Mouse (Mus musculus) thymus, postnatal 10 days (tissue): Measurements from ENCODE around the gene Aldh3a2.
"Not testable (repeated sequence)": the region's sequence is repeated elsewhere in the genome, so short reads cannot be mapped to it uniquely, and the experiment has no call there.

Experiments
- DNase-seq, 2 experiments: peaks; one replicate each; pipeline ENCODE4 v3.0.0; 2021; ENCODE audit warnings: low spot score in 2 of 2

Gene Aldh3a2

DNA sequence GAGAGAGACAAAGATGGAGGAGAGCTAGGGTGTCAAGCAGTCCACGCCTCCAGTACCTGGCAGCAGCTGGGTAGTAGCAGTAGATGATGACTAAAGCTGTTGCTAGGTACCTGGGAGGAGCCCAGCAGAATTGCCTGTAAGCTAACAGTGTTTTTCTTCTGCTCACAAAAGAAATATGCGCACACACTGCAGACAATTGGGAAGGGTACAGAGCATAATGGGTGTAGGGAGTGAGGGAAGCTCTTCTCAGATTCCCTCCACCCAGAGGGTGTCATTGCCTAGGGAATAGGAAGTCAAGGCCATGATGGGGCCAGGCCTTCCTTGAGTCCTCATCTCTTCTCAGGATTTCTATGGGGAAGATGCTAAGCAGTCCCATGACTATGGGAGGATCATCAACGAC lies 51.3 kb downstream of the Aldh3a2 start:
- no peak for DNase-seq

DNA sequence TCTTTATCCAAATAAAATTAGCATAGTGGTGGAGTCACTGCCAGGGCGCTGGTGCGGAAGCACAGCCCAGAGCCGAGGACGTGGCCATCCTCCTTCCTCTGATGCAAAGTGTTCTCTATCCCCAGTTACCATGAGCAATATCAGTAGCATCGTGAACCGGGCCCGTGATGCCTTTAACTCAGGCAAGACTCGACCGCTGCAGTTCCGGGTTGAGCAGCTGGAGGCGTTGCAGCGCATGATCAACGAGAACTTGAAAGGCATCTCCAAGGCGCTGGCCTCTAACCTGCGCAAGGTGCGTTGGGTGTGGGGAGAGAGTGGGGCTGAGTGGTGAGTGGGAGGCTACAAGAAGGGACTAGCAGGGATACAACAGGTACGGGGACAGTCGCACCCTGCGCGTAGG lies 55.2 kb downstream of the Aldh3a2 start:
- DNase-seq, result peak; percentile 11

DNA sequence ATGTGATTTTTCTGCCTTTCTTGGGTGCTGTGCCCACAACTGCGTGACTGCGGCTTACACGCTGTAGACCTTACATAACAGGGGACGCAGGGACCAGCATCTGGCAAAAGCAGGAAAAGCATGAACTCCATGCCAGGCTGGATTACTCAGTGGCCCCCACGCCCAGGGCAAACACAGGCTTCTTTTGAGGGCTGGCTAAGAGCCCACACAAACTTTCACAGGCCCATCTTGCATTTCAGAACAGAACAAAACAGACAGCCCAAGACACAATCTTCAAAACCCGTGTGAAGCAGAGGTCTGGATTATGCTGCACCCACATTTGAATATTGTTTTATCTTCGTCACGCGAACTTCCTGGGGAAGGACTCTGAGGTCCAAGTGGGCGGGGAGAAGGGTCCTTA lies 58.9 kb downstream of the Aldh3a2 start:
- DNase-seq, result no peak

DNA sequence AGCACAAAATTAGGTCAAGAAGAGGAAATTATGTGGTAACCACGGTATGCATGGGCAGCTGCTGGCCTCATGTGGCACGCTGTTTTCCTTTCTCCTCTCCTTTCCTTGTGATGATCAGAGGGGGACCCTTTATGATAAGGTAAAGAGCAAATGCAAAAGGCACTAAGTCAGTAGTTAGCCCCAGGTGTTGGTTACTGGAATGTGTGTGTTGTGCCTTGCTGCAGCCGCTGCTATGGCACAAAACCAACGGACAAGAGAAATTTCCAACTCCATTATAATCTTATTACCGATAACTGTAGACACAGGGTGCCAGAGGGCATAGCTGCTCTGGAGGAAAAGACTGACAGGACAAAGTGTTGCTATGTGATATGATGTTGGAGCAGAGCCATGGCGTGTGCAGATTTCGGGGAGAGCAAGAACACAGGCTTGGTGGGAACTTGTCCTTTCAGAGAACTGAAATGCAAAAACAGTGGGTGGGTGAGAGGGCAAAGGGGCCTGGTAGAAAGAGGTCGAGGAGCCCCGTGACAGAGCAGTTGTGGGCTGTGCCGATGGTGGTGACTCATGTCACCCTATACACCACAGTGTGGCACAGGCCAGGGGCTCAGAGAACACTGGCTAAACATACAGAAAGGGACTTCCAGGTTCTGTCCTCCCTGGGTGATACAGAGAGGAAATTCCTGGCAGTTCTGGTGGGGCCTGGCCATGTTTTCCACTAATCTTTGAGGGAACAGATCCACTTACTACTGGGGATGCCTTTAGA lies 59.6 kb downstream of the Aldh3a2 start, which contains the start of gene Aldh3a1:
Gene Aldh3a1, plus strand, starts transcription at position 51 of the 760 bp plus-strand sequence.
- DNase-seq, result no peak

DNA sequence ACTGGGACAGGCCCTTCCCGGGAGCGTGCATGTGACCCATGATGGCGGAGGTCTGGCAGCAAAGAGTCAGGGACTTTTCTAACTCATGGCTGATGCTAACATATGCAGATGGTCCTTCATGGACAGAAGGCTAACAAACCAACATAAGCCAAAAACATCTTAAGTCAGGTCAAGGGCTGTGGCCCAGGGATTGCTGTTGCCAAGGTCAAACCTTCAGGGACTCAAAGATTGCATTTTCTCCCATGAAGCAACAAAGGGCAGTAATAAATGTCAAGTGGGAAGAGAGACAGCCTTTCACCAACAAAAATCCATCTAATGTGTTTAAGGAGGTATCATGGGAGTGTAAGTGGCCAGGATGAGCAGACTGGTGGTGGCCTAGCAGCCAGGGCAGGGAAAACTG lies 61.1 kb downstream of the Aldh3a2 start:
- no peak for DNase-seq

DNA sequence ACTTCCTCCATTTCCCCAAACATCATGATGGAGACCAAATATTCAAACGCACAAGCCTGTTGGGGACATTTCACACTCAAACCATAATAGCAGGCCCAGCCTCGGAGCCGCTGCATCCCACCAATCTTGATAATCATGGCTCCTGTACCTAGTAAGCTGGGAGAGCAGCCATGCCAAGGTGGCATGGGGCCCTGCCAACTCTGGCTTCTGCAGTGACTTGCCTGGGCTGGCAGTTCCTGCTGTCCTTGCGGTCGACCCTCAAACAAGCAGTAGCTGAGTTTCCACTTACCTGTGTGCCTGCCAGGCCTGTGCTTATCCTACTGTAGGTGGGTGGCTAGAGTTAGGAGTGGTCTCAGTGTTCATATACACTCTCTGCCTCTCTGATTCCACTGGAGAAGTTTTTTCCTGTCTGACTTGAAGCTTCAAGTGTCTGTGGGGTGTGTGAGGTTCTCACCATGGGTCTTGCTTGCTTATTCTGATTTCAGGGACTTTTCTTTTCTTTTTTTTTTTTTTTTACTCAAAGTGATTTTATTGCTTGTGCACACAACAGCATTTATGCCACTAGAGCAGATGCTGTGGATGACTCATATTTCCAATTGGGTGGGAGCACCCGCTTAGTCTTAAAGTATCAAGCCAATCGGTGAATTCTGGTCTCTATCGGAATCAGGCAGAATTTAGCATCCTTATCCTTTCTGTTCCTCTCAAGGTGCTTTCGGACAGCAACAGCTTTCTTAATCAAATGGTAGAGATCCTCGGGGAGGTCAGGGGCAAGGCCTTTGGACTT lies 61.9 kb downstream of the Aldh3a2 start:
- no peak for DNase-seq

DNA sequence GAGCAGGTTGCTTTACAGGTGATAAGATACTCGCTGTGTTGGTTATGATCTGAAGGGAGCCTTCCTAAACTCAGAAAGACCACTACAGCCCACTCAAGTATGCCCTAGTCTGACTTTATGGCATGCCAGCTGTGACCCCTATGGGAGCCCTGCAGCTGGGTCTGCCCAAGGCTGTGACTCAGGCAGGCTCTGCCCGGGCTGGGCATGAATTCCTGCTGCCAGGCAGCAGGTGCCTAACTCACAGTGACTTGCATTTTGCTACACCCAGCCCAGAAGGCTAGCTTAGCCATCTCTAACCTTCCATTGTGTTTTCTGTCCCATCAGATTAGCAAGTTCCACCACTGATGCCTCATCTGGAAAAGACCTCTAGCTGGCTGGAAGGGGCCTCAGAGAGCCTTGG lies 64.5 kb downstream of the Aldh3a2 start:
- no peak for DNase-seq

DNA sequence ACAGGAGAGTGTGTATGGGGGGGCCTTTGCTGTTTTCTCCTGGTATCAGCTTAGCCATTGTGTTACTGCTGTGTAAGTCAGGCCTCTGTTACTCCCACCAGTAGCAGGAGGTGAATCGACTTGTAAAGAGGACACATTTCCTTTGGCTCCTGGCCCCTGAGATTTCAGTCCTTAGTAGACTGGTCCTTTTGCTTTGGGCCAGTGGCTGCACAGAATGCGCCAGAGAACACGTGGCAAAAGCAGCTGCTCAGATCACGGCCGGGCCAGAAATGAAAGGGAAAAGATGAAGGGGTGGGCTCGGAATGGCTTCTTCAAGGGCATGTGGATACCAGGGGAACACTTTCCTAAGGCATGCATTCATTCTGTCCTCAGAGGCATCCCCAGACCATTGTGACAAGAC lies 65.1 kb downstream of the Aldh3a2 start:
- no peak for DNase-seq

DNA sequence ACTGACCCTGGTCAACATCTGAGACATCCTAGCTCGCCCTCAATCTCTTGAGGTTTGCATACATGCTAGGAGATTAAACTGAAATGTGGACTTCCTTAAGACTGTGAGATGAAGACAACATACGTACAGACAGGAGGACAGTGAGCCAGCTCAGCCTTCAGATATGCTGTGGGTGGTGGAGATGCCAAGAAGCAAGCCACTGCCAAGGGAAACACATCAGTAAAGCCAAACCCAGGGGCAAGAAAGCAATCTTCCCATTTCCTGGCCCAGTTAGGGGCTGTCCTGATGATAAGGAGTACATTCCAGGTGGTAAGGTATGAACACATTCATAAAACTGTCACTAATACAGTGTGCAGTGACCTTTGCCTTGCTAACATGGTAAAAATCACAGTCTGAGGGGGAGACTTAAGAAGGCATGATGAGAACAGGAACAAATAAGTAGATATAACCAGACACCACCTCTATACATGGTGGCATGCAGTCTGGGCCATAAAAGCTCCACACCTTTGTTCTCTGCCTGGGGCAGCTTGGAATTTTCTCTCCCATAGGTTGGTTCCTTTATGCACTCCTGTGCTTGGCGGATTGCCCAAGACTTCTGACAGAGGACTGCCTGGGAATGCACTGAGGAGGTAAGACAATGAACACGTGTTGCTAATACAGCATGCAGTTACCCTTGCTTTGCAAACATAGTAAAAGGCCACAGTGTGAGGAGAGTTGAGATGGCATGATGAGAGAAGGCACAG lies 67.5 kb downstream of the Aldh3a2 start:
- DNase-seq, result no peak

DNA sequence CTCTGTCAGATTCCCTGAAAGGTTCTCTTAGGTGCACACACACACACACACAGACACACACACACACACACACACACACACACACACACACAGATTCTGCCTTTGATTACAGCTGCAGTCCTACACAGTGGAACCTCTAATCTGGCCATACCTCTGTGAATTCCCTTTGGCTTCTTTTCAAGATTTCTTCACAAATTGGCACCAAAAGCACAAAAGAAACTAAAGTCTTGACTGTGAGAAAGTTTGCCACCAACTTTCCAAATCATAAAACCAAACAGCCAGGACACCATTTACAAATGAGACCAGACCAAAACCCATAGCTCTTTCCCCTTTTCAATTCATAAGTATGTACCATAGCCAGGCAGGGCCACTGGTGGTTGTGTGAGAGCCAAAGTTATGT lies 69.3 kb downstream of the Aldh3a2 start:
- no peak for DNase-seq

DNA sequence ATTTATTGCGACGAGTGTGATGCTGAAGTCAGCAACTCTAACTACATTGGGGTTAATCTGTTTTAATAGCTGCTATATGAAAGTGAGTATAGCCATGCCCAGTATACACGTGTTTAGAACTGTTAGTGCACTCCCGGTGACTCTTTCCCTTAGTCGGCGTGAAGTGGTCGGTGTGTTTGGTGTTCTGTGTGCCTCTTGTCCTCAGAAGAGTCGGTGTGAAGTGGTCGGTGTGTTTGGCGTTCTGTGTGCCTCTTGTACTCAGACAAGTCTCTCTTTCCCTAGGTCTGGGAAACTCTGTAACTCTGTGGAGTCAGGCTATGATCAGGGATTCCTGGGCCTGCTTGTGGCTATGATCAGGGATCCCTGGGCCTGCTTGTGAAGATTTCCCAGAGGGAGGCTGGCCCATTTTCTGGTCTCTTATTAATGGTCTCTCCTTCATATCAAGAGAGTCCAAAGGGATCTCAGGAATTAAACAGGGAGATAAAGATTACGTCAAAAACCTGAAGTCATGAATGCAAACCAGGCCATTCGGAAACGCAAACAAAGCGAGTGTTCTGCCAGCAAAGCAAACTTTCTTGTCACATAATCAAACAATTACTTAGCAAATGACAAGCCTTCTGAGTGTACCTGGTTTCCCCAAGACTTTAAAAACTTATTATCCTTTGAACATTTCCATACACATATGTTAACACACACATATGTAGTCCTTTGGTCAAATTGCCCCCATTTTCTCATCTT lies 70.5 kb downstream of the Aldh3a2 start:
- no peak for DNase-seq

DNA sequence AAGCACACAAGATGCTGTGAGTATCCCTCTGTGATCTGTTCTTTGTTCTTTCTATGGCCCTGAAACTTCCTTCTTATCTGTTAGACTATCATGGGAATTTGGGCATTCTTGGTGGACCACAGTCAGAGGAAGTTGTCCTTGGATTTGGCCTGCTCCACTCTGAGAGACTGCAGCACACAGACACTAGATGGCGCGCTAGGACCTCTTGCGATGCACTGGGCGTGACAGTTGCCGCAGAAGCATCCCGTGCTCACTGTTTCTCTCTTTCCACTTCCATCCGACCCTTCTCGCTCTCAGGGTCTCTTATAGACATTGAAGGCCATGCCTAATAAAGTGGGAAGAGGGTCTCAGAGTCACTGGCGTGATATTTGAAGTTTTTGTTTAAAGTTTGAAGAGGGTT lies 73.9 kb downstream of the Aldh3a2 start:
- peak; percentile 33 to 82 for DNase-seq

DNA sequence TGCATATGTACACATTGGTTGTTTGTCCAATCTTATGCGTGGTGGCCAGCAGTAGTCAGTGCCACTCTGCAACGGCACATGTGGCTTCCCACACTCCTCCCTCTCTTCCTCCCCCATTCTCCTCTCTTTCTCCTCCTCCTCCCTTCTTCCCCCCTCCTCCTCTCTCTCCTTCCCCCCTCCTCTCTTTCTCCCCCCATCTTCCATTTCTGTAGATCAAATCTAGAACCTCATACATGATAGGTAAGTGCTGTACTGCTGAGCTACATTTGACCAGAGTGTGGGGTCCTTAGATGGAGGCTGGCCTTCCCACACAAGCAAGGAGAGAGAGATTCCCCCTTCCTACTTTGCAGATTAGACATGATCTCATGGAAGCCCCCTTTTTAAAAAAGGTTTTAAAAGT lies 74.5 kb downstream of the Aldh3a2 start:
- DNase-seq, result no peak

DNA sequence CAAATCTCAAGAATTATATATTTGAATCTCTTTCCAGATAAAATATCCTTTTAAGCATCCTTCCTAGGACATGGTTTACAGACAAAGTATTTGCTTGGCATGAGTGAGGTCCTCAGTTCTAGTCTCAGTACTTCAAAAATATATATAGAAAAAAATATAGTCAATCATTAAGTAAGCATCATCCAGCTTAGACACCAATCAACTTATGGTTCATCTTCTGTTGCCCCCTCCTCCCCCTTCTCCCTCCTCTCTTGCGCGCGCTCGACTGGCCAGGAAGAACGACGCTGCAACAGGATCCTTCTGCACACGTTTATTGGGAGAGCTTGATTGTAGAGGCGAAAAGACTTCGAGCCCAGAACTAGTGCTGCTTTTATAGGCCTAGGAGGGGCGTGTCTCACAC lies 75.1 kb downstream of the Aldh3a2 start:
- not testable (repeated sequence) for DNase-seq

DNA sequence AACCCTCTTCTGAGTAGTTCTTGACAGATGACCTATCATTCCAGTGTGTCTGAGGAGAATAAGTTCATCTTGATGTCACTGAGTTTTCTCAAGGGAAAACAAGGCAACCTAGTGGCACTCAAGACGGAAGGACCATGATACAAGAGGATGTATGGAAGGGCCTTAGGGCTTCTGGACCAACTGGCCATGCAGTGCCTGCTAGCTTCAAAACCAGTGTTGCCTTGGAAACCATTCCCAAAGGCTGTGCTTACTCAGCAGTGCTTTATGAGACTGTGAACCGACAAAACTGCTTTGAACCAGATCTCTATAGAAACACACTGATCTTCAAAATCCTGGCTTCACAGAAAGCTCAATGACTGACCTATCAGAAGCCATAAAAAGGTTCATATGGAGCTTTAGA lies 76.5 kb downstream of the Aldh3a2 start:
- DNase-seq, result no peak

DNA sequence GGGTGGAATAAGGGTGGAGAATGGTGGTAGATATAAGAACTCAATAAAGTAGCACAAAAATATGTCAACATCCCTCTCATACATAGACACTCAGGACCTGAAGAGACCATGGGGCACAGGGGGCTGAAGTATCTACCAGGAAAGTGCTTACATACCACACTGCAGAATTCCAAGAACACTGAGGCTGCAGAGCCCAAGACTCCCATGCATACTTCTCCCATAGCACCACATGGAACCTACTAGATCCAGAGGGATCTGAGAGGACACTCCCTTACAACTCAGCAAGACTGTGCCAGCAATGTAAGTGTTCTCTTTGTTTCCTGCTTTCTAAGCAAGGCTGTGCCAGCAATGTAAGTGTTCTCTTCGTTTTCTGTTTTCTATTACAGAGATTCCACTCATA lies 83.4 kb downstream of the Aldh3a2 start:
- DNase-seq, result no peak

DNA sequence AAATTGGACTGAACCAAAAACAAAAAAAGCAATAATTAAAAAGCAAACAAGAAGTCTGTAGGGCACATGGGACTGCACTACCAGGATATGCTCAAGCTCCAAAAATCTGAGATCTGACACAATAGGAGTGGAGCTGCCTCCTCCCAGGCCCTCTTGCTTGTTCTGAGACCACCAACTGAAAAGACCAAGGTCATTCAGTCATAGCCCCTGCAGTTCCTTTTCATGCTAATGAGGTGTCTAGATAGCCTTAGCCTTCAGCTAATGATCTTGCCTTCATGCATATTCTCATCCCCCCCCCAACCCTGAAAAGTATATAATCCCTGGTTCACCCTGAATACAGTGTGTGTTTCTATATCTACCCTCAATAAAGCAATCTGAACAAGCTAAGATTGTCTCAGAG lies 85.6 kb downstream of the Aldh3a2 start:
- no peak for DNase-seq

DNA sequence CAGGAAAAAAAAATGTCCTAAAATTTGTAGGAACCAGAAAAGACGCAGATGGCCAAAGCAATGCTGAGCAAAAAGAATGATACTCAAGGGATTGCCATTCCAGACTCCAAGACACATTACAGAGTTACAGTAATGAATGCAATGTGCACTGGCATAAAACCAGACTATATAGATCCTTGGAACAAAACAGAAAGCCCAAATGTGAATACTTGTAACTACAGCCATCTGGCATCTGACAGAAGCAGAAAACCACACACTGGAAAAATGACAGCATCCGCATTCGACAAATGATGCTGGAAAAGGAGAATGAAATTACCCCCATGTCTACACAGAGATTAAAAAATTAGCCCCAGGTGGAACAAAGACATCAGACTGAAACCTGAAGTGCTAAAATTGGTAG lies 86.9 kb downstream of the Aldh3a2 start:
- DNase-seq, result no peak

DNA sequence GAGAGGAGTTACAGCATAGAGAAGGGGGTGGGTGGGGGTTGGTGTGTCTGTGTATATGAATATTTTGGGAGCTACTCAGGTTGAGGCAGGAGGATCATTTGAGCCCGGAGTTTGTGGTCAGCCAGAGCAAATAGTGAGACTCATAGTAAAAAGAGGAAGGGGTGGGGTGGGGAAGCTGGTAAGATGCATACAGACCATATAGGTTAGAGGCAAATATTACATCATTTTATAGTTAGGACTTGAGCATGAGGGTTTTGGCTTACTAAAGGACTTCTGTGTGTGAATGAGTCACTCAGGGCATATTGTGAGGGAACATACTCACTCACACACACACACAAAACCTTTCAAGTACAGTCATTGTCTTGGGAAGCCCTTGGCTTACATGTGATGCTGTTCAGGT lies 90.9 kb downstream of the Aldh3a2 start:
- DNase-seq, result no peak

DNA sequence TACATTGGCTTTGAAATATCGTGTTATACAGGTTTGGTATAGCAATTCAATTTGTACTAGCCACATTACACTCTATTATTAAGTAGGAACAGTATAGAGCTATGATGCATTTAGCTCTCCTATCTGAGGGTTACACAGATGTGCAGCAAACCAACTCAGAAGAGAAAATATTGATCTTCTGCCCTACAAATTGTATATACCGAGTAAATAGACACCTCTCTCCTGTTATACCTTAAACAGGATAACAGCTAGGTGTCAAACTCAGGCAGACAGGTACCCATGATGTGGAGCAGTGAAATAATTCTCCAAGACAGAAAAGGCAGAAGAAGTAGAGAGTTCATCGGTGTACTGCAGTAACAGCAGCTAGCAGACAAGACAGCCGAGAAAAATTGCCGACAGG lies 91.5 kb downstream of the Aldh3a2 start:
- DNase-seq, result no peak

DNA sequence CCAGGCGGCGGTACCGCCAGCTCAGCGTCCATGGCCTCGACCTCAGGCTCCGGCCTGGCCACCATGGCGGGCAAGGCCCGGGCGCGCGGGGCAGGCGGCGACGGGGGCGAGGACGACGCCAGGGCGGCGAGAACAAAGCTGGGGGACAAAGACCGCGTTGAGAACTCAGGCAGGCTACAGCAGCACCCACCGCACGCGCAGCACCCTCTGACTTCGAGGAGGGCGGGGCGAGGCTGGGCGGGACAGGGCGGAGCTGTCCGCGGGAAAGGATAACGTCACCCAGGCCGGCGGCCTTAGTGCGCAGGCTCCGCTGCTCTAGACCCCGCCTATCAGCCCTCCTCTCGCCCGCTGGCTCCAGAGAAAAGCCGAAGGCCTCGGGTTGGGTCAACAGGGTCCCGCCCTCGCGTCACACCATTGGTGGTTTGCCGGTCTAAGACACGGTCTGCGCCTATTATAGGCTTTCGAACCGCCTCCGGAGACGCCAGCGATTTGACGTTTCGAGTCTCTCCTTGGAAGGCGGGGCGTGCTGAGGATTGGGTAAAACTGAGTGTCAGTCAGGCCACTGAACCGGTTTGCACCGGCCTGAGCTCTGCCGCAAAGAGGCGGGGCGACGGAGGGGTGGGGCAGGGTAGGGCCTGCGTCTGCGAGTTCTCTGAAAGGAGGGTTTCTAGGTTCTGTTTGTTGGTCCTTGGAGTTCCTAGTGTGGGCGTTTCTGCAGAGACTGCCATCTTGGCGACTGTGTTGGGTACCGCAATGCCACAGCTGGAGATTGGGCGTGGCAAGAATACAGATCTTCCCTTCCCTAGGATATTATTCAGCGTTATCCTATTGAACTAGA lies 92.2 kb downstream of the Aldh3a2 start, which contains the start of gene Usp22:
Gene Usp22, minus strand, starts transcription at position 235 of the 838 bp plus-strand sequence.
- peak; percentile 98 to 100 for DNase-seq
